Mouse (Mus musculus) testis, adult 2 months (tissue): ENCODE measurements around the gene Tmem247.

Source experiments
- CTCF ChIP-seq: fragments of 200-500 bp; IDR thresholded peaks from 2 replicates; pipeline ENCODE4 v1.5.1; 2012; ENCODE audit warnings: low read depth, mild to moderate bottlenecking, inconsistent platforms, low read length, moderate library complexity; ENCODE audit not compliant: control insufficient read depth, insufficient read depth, insufficient replicate concordance
- POLR2A ChIP-seq: fragments of 200-500 bp; IDR thresholded peaks from 2 replicates; pipeline ENCODE4 v1.6.1; 2012; ENCODE audit warnings: low read depth, mild to moderate bottlenecking, inconsistent platforms, low read length, moderate library complexity; ENCODE audit not compliant: control insufficient read depth

DNA sequence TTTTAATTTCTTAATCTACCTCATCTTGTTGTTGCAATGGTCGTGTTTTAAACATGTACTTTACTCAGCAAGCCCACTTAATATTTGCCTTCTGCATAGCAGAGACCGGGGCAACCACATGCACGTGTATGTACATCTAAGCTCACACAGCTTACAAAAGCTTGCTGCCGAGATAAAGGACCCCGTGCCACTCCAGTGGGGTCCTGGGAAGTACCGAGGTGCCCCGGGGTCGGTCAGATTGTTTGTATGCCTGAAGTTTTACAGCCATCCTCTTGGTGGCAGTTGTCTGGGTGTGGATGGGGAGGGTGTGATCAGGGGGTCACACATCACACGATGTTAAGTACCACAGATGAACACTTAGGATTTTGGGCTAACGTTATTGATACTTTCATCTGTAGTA lies 48.9 kb downstream of the Tmem247 start:
- no peak for TF ChIP-seq CTCF
- no peak for TF ChIP-seq POLR2A
